Mouse (Mus musculus) C2C12 (cell line): ENCODE measurements around the gene Col24a1. TPM values are rescaled to one million over a fixed set of nuclear protein-coding genes. Genes with fewer than 3 reads are reported as not detected.

Source experiments
- H3K27me3 ChIP-seq: one replicate; pipeline ENCODE4 v1.6.1; 2011; ENCODE audit not compliant: control insufficient read depth, insufficient read depth, insufficient read length
- H3K36me3 ChIP-seq: one replicate; pipeline ENCODE4 v1.6.1; 2011; ENCODE audit not compliant: control insufficient read depth, insufficient read depth
- H3K4me3 ChIP-seq: one replicate; pipeline ENCODE4 v1.5.1; 2011; ENCODE audit warnings: mild to moderate bottlenecking, control low read depth; ENCODE audit not compliant: poor library complexity, insufficient read depth, severe bottlenecking
- H3K79me2 ChIP-seq: one replicate; pipeline ENCODE4 v1.6.1; 2011; ENCODE audit not compliant: control insufficient read depth, insufficient read depth
- H3K79me3 ChIP-seq: one replicate; pipeline ENCODE4 v1.6.1; 2011; ENCODE audit warnings: low read depth, control low read depth
- H3ac ChIP-seq: one replicate; pipeline ENCODE3; 2011; ENCODE audit warnings: low read depth; ENCODE audit not compliant: control insufficient read depth, insufficient read length
- CEBPB ChIP-seq: IDR thresholded peaks from one replicate; pipeline ENCODE4 v1.6.1; 2011; ENCODE audit warnings: low read depth, mild to moderate bottlenecking, control low read depth, moderate library complexity
- CTCF ChIP-seq: IDR thresholded peaks from one replicate; pipeline ENCODE4 v1.5.1; 2011; ENCODE audit not compliant: control insufficient read depth, insufficient read depth, insufficient read length
- FOSL1 ChIP-seq: IDR thresholded peaks from one replicate; pipeline ENCODE4 v1.8.0; 2011; ENCODE audit warnings: mild to moderate bottlenecking, low read length; ENCODE audit not compliant: poor library complexity, insufficient read depth, severe bottlenecking
- MAX ChIP-seq: IDR thresholded peaks from one replicate; pipeline ENCODE4 v1.6.1; 2011; ENCODE audit warnings: mild to moderate bottlenecking, control low read depth
- MYOD1 ChIP-seq: IDR thresholded peaks from one replicate; pipeline ENCODE4 v1.6.1; 2011; ENCODE audit warnings: low read depth; ENCODE audit not compliant: control insufficient read depth, insufficient read length
- MYOG ChIP-seq: IDR thresholded peaks from one replicate; pipeline ENCODE4 v1.6.1; 2011; ENCODE audit not compliant: control insufficient read depth, insufficient read length; ENCODE audit errors: extremely low read depth
- USF1 ChIP-seq: IDR thresholded peaks from one replicate; pipeline ENCODE4 v1.6.1; 2011; ENCODE audit warnings: low read depth, mild to moderate bottlenecking, control low read depth, moderate library complexity
- polyA plus RNA-seq: library from polyadenylated mRNA; unstranded; fragments of >200 nt; fragmentation: generic; extraction: Trizol; gene quantifications from one replicate; pipeline ENCODE4 v1.2.1, GENCODE M21; 2012; ENCODE audit warnings: missing spikeins

Gene Col24a1
- polyA plus RNA-seq, 1 experiment: 0.01 TPM

DNA sequence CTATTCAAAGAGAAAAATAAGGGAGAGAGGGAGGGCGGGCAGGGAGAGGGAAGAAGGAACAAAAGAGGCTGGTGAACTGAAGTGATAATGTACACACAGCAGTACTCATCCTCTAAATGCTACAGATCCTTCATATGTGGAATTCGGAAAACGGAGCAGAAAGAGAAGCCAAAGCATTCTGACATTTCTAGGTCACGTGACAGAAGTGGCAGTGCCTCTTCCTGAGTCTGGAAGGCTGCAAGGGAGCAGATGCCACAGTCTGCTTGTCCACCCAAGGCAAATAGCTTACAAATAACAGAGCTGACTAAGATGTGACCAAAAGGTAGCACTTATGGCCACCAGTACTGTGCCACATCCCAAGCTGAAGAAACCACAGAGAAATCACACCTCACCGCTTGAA lies 164.8 kb downstream of the Col24a1 start:
- Histone ChIP-seq H3ac (no peak overlapping the region), H3K4me3 (no peak overlapping the region), H3K79me3 (no peaks in the 10 kb centered on the region), H3K79me2 (no peaks in the 10 kb centered on the region), H3K36me3 (no peaks in the 10 kb centered on the region), H3K27me3 (no peaks in the 10 kb centered on the region)
- TF ChIP-seq USF1: peak; percentile 36
- no peak for TF ChIP-seq MYOD1

DNA sequence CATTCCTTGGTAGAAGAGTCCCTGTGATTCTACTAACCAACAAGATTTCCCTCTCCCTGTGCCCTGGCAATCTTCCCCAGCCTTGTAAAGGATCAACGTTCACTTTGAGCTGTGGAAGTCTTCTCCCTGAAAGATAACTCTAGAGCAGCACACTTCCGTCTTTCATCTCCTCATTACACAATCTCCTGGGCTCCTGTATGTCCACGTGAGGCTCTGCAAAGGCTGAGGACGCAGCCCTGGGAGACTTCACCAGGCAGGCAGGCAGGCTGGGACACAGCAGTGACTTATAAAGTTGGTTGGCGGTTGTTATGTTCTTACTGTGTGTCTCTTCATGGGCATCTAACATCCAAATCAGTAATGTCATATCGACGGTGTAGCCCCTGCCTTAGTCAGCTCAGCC lies 170.1 kb downstream of the Col24a1 start:
- H3K36me3 ChIP-seq: no peaks in the 10 kb centered on the region
- TF ChIP-seq FOSL1 (no peak), CEBPB (no peak), MAX (no peak), CTCF (no peak), MYOG (no peak), USF1 (no peak), MYOD1 (no peak)
- H3K4me3 ChIP-seq: no peak overlapping the region

DNA sequence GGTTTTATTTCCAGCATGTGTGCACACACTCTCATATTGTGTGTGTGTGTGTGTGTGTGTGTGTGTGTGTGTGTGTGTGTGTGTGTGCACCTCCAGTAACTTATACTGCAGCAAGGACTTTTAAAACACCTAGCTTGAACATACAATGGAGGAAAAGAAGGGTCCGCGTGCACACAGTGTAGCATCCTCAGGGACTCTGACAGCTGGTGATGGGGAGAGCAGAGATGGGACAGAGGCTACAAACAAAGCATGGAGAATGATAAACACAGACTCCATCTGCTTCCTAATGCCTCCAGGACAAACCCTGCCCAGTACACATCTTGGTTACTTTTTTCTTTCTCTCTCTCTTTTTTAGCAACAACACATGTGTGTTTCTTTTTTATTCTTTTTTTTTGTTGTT lies 171.5 kb downstream of the Col24a1 start:
- Histone ChIP-seq H3K79me3 (no peaks in the 10 kb centered on the region), H3K27me3 (no peaks in the 10 kb centered on the region), H3K79me2 (no peaks in the 10 kb centered on the region), H3K4me3 (no peak overlapping the region), H3K36me3 (no peaks in the 10 kb centered on the region), H3ac (no peak overlapping the region)
- TF ChIP-seq CTCF (no peak), MYOG (no peak), CEBPB (no peak), MAX (no peak), USF1 (no peak), FOSL1 (no peak), MYOD1 (no peak)

More for the DNA sequence above, 170.1 kb downstream of the Col24a1 start:
- no peaks in the 10 kb centered on the region for H3K27me3 ChIP-seq
- no peaks in the 10 kb centered on the region for H3K79me3 ChIP-seq
- no peaks in the 10 kb centered on the region for H3K79me2 ChIP-seq
- no peak overlapping the region for H3ac ChIP-seq

DNA sequence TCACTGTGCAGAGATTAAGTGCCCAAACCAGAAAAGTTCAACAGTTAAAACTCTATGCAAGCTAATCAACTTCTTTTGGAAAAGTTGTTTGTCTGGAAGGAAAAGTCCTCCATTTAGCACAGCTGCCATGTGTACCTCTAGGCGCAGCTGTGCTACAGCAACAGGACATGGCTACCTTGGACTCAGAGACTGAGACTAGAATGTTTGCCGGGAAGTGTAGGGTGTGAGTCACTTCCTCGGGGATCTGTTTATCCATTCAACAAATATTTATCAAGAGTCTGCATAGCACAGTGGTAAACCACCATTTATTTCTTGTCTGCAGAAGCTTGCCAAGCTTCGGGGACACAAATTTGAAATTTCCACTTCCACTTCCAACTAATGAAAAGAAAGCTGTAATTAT lies 178.8 kb downstream of the Col24a1 start:
- Histone ChIP-seq H3K27me3 (no peaks in the 10 kb centered on the region), H3K79me2 (no peaks in the 10 kb centered on the region), H3K79me3 (no peaks in the 10 kb centered on the region), H3K36me3 (no peaks in the 10 kb centered on the region), H3ac (no peak overlapping the region), H3K4me3 (no peak overlapping the region)
- no peak for TF ChIP-seq CEBPB
- no peak for TF ChIP-seq CTCF
- peak; percentile 14 for TF ChIP-seq FOSL1
- TF ChIP-seq MYOG: no peak
- TF ChIP-seq MYOD1: peak; percentile 60
- no peak for TF ChIP-seq MAX
- no peak for TF ChIP-seq USF1

DNA sequence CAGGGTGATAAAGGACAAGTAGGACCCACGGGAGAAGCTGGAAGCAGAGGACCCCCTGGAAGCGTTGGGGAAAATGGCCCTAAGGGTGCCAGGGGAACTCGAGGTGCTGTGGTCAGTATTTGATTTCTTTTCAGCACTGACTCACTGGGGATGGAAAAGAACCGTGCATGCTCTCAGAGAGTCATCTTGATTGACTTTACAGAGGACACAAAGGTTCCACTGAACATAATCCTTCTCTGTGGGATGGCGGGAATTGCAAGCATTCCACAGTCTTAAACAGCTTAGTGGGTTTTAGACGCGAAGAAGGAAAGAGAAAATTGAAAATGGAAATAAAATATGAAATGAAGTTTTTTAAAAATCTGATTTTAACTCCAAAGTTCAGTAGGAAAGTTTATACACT lies 181.9 kb downstream of the Col24a1 start:
- no peak for TF ChIP-seq CEBPB
- no peak for TF ChIP-seq MYOG
- no peak for TF ChIP-seq CTCF
- TF ChIP-seq MYOD1: peak; percentile 0
- TF ChIP-seq USF1: no peak
- no peak for TF ChIP-seq FOSL1
- TF ChIP-seq MAX: peak; percentile 59
- Histone ChIP-seq H3K27me3 (no peaks in the 10 kb centered on the region), H3K36me3 (no peaks in the 10 kb centered on the region), H3K79me2 (no peaks in the 10 kb centered on the region), H3K79me3 (no peaks in the 10 kb centered on the region), H3K4me3 (no peak overlapping the region), H3ac (no peak overlapping the region)

DNA sequence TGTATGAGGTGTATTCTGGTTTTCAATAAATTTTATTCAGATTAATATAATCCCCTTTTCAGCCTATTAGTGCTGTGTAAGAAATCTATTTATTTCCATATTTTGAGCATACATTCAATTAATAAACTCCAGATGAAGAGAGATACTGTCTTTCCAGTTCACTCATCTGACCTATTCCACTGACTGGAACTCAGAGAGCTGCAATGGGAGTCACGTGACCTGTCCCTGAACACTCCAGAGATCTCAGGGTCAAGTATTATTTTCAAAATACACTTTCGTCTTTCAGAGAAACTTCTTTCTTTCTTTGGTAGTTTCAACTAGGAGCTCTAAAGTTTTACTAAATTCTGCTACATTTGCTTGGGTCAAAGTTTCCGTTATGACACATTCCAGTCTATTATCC lies 184.4 kb downstream of the Col24a1 start:
- Histone ChIP-seq H3K36me3 (no peaks in the 10 kb centered on the region), H3K4me3 (no peak overlapping the region), H3K27me3 (no peaks in the 10 kb centered on the region), H3K79me2 (no peaks in the 10 kb centered on the region), H3K79me3 (no peaks in the 10 kb centered on the region), H3ac (no peak overlapping the region)
- TF ChIP-seq MYOG: no peak
- TF ChIP-seq USF1: no peak
- TF ChIP-seq MYOD1: no peak
- no peak for TF ChIP-seq CEBPB
- TF ChIP-seq CTCF: no peak
- TF ChIP-seq MAX: no peak
- no peak for TF ChIP-seq FOSL1
